15 mouse cellular contexts compared by ENCODE assay signal in the genomic region with DNA sequence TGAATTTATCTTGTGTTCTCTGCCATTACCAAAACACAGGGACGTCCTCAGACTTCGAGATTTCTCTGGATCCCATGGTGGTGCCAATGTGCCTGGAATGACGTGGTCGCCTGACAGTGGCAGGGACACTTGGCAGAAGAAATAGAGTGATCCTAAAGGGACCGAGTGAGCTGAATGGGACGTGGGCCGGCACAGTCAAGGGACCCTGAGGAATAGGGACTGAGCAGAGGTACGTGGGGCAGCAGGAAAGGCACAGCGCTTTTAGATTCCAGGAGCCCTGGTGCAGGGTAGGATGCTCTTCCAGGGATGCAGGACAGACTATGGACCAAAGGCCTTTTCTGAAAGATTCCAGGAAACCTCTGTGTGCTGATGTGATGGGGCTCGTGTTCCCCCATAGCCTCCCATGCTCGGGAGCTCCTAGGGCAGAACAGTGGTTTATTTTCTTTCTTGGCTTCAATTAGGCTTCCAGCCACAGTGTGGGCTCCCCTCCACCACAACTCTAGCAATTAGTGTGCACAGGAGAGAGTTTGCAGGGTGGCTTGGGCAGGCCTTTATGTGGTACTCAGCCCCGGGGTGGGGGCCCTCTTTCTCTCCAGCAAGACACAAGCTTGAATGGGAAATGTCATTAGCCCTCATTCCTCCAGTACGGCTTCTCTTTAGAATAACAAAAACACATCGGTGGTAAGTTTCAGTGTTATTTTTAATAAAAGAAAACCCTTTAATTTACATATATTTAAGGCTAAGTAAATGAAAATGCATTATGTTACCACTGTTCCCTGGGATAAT.
DNase-seq lines count a peak whose midpoint lies in the region; ATAC-seq and TF ChIP-seq lines count a peak whose summit lies in the region.
"Had no signal": no experiment of that assay in that cellular context is flagged by ENCODE, and none has a peak within 500 bp of the region (broad histone marks: within the 10 kb centered on the region; RNA-seq: fewer than 3 reads in every experiment).

No protein-coding gene starts in this region.

- 54% methylated on average over 14 of the region's 14 CpGs for WGBS in midbrain, embryonic 12.5 days
- WGBS in midbrain, embryonic 11.5 days: 59% methylated on average over 14 of the region's 14 CpGs
- WGBS in forebrain, embryonic 12.5 days: 30% methylated on average over 14 of the region's 14 CpGs
- 60% methylated on average over 14 of the region's 14 CpGs for WGBS in hindbrain, embryonic 12.5 days
- 53% methylated on average over 14 of the region's 14 CpGs for whole genome bisulfite sequencing in midbrain, postnatal 0 days
- WGBS in kidney, embryonic 14.5 days: 72% methylated on average over 14 of the region's 14 CpGs

- H3K27ac ChIP-seq in midbrain, embryonic 12.5 days (replicated peaks): peak overlapping the region; percentile 35; the same call in 1 of the 2 replicates
- no peak overlapping the region for H3K27ac ChIP-seq in midbrain, embryonic 11.5 days (ENCODE audit: low read depth, low read length)
- peak overlapping the region; percentile 84 for H3K27ac ChIP-seq in forebrain, embryonic 12.5 days
- no peak overlapping the region for H3K27ac ChIP-seq in hindbrain, embryonic 12.5 days
- H3K27ac ChIP-seq in midbrain, postnatal 0 days (ENCODE audit: low read depth, low read length): no peak overlapping the region
- no peak overlapping the region for H3K27ac ChIP-seq in kidney, embryonic 14.5 days (ENCODE audit: low read depth, low read length)
- H3K27ac ChIP-seq: limb, embryonic 10.5 days; liver, embryonic 12.5 days had no signal

- H3K9ac ChIP-seq in midbrain, embryonic 12.5 days (replicated peaks): no peak overlapping the region
- H3K9ac ChIP-seq in midbrain, embryonic 11.5 days (ENCODE audit: low read length): no peak overlapping the region
- H3K9ac ChIP-seq in forebrain, embryonic 12.5 days: no peak overlapping the region
- H3K9ac ChIP-seq in hindbrain, embryonic 12.5 days: no peak overlapping the region
- no peak overlapping the region for H3K9ac ChIP-seq in midbrain, postnatal 0 days (replicated peaks; ENCODE audit: low read length, poor library complexity, severe bottlenecking)
- H3K9ac ChIP-seq in kidney, embryonic 14.5 days (ENCODE audit: low read depth, low read length): no peak overlapping the region
- H3K9ac ChIP-seq: liver, embryonic 12.5 days had no signal

- no peaks in the 10 kb centered on the region for H3K36me3 ChIP-seq in midbrain, embryonic 12.5 days
- H3K36me3 ChIP-seq in midbrain, embryonic 11.5 days (ENCODE audit: control insufficient read depth, insufficient read depth, low read length): no peaks in the 10 kb centered on the region
- H3K36me3 ChIP-seq in forebrain, embryonic 12.5 days (replicated peaks): no peaks in the 10 kb centered on the region
- no peaks in the 10 kb centered on the region for H3K36me3 ChIP-seq in hindbrain, embryonic 12.5 days
- no peaks in the 10 kb centered on the region for H3K36me3 ChIP-seq in midbrain, postnatal 0 days (ENCODE audit: insufficient read depth, low read length)
- no peaks in the 10 kb centered on the region for H3K36me3 ChIP-seq in kidney, embryonic 14.5 days (ENCODE audit: control insufficient read depth, insufficient read depth, low read length)
- H3K36me3 ChIP-seq: limb, embryonic 10.5 days; liver, embryonic 12.5 days had no signal

- TF ChIP-seq CTCF in midbrain, postnatal 0 days (IDR thresholded peaks at IDR 0.05): no peak

- no peaks in the 10 kb centered on the region for H3K9me3 ChIP-seq in midbrain, embryonic 12.5 days
- H3K9me3 ChIP-seq in midbrain, embryonic 11.5 days (ENCODE audit: control insufficient read depth, low read length): no peaks in the 10 kb centered on the region
- H3K9me3 ChIP-seq in forebrain, embryonic 12.5 days: no peaks in the 10 kb centered on the region
- no peaks in the 10 kb centered on the region for H3K9me3 ChIP-seq in hindbrain, embryonic 12.5 days (replicated peaks)
- H3K9me3 ChIP-seq in midbrain, postnatal 0 days (ENCODE audit: low read length): no peaks in the 10 kb centered on the region
- H3K9me3 ChIP-seq in kidney, embryonic 14.5 days (ENCODE audit: control insufficient read depth, low read length): no peaks in the 10 kb centered on the region
- H3K9me3 ChIP-seq: limb, embryonic 10.5 days; liver, embryonic 12.5 days had no signal

- peak; percentile 47; the same call in 1 of the 2 replicates for ATAC-seq in midbrain, embryonic 12.5 days (ENCODE audit: low FRiP score, low read depth)
- no peak for ATAC-seq in midbrain, embryonic 11.5 days (ENCODE audit: low FRiP score)
- peak; percentile 95 for ATAC-seq in forebrain, embryonic 12.5 days (ENCODE audit: low FRiP score)
- peak; percentile 58 for ATAC-seq in hindbrain, embryonic 12.5 days (ENCODE audit: low FRiP score)
- ATAC-seq in midbrain, postnatal 0 days (ENCODE audit: low FRiP score): no peak
- ATAC-seq in kidney, embryonic 14.5 days (ENCODE audit: low FRiP score, low TSS enrichment): no peak
- ATAC-seq: CD4-positive, CD25-positive, alpha-beta regulatory T cell, adult 4 months; inflammation-experienced regulatory T-cells, adult 6 months; liver, embryonic 12.5 days; lung, postnatal 0 days had no signal

- no peak overlapping the region for H3K4me2 ChIP-seq in midbrain, embryonic 12.5 days (replicated peaks)
- no peak overlapping the region for H3K4me2 ChIP-seq in midbrain, embryonic 11.5 days
- H3K4me2 ChIP-seq in forebrain, embryonic 12.5 days: no peak overlapping the region
- H3K4me2 ChIP-seq in hindbrain, embryonic 12.5 days (replicated peaks): no peak overlapping the region
- no peak overlapping the region for H3K4me2 ChIP-seq in midbrain, postnatal 0 days (ENCODE audit: low read depth, low read length, poor library complexity, severe bottlenecking)
- no peak overlapping the region for H3K4me2 ChIP-seq in kidney, embryonic 14.5 days (replicated peaks; ENCODE audit: low read depth, low read length)
- H3K4me2 ChIP-seq: liver, embryonic 12.5 days had no signal

- H3K27me3 ChIP-seq in midbrain, embryonic 12.5 days: peaks cover 81% of the 10 kb centered on the region
- H3K27me3 ChIP-seq in midbrain, embryonic 11.5 days (ENCODE audit: control insufficient read depth, insufficient read depth, low read length): peaks cover 3% of the 10 kb centered on the region; the same call in 1 of the 2 replicates
- H3K27me3 ChIP-seq in forebrain, embryonic 12.5 days: peaks cover 88% of the 10 kb centered on the region
- peaks cover 58% of the 10 kb centered on the region for H3K27me3 ChIP-seq in hindbrain, embryonic 12.5 days
- peaks cover 27% of the 10 kb centered on the region for H3K27me3 ChIP-seq in midbrain, postnatal 0 days (ENCODE audit: insufficient read depth, low read length)
- no peaks in the 10 kb centered on the region; the same call in none of the 2 replicates for H3K27me3 ChIP-seq in kidney, embryonic 14.5 days (ENCODE audit: control insufficient read depth, insufficient read depth, low read length)

- H3K4me1 ChIP-seq in midbrain, embryonic 12.5 days: peaks cover 44% of the 10 kb centered on the region
- peaks cover 9% of the 10 kb centered on the region for H3K4me1 ChIP-seq in midbrain, embryonic 11.5 days (ENCODE audit: control insufficient read depth, insufficient read depth, low read length)
- H3K4me1 ChIP-seq in forebrain, embryonic 12.5 days: peaks cover 48% of the 10 kb centered on the region
- peaks cover 15% of the 10 kb centered on the region for H3K4me1 ChIP-seq in hindbrain, embryonic 12.5 days
- no peaks in the 10 kb centered on the region for H3K4me1 ChIP-seq in midbrain, postnatal 0 days (ENCODE audit: insufficient read depth, low read length)
- H3K4me1 ChIP-seq in kidney, embryonic 14.5 days (ENCODE audit: control insufficient read depth, insufficient read depth, low read length): 0 out of 2 replicates have a peak, but pooled peaks cover 3% of the 10 kb centered on the region
- H3K4me1 ChIP-seq: liver, embryonic 12.5 days had no signal

- no peak overlapping the region for H3K4me3 ChIP-seq in midbrain, embryonic 12.5 days
- H3K4me3 ChIP-seq in midbrain, embryonic 11.5 days (ENCODE audit: low read depth, low read length): no peak overlapping the region
- no peak overlapping the region for H3K4me3 ChIP-seq in forebrain, embryonic 12.5 days (replicated peaks)
- no peak overlapping the region for H3K4me3 ChIP-seq in hindbrain, embryonic 12.5 days
- H3K4me3 ChIP-seq in midbrain, postnatal 0 days (ENCODE audit: low read depth, low read length): no peak overlapping the region
- H3K4me3 ChIP-seq in kidney, embryonic 14.5 days (ENCODE audit: low read length): no peak overlapping the region
- H3K4me3 ChIP-seq: limb, embryonic 10.5 days; liver, embryonic 12.5 days had no signal

- no peak for DNase-seq in midbrain, embryonic 11.5 days (ENCODE audit: low spot score, missing footprints)
- DNase-seq in midbrain, postnatal 0 days (ENCODE audit: low spot score): peak; percentile 38
- no peak for DNase-seq in embryo, embryonic 11 days
- DNase-seq: adrenal gland, adult 8-10 months; cerebellum, postnatal 10 days; thymus, adult 18-20 months had no signal

Comparison
In these comparisons a context has a peak if more than half of its experiments do, and no peak if none do; other contexts are left out.
1. ATAC-seq: peak in midbrain, embryonic 12.5 days (single experiment), forebrain, embryonic 12.5 days (single experiment) and hindbrain, embryonic 12.5 days (single experiment); none in midbrain, embryonic 11.5 days (single experiment), midbrain, postnatal 0 days (single experiment) and kidney, embryonic 14.5 days (single experiment).
2. H3K27ac ChIP-seq: peak in midbrain, embryonic 12.5 days (single experiment) and forebrain, embryonic 12.5 days (single experiment); none in midbrain, embryonic 11.5 days (single experiment), hindbrain, embryonic 12.5 days (single experiment), midbrain, postnatal 0 days (single experiment) and kidney, embryonic 14.5 days (single experiment).